Mouse (Mus musculus) hindbrain, embryonic 16.5 days (tissue): ENCODE measurements at regions not wholly inside any gene's neighbourhood (a gene's known extent, or its start where the extent isn't known, plus 50 kb on each side); places are given as distances from the start of the nearest gene placed in this dataset.
A peak's percentile ranks its signal among the peaks of the same experiment; 100 is the strongest.

Source experiments
- ATAC-seq: fragments of 200-750 bp; cut with Nextera tagmentation; 2 replicates; pipeline ENCODE4 v1.8.0; 2017; ENCODE audit warnings: moderate TSS enrichment, moderate library complexity
- H3K27ac ChIP-seq: fragments of 300-500 bp; sonication (generic); 2 replicates; pipeline ENCODE4 v1.5.1; 2014; ENCODE audit warnings: low read depth, mild to moderate bottlenecking, control low read depth, low read length, moderate library complexity
- H3K27me3 ChIP-seq: fragments of 300-500 bp; sonication (generic); replicated peaks from 2 replicates; pipeline ENCODE4 v1.6.1; 2014; ENCODE audit warnings: low read length; ENCODE audit not compliant: control insufficient read depth, insufficient read depth
- H3K36me3 ChIP-seq: fragments of 300-500 bp; sonication (generic); 2 replicates; pipeline ENCODE4 v1.6.1; 2014; ENCODE audit warnings: mild to moderate bottlenecking, low read length, moderate library complexity, mixed read lengths; ENCODE audit not compliant: control insufficient read depth, insufficient read depth
- H3K4me1 ChIP-seq: fragments of 300-500 bp; sonication (generic); 2 replicates; pipeline ENCODE4 v1.6.1; 2014; ENCODE audit warnings: low read depth, low read length; ENCODE audit not compliant: control insufficient read depth, insufficient read depth
- H3K4me2 ChIP-seq: fragments of 300-500 bp; sonication (generic); 2 replicates; pipeline ENCODE4 v1.6.1; 2014; ENCODE audit warnings: mild to moderate bottlenecking, low read length, control low read depth, moderate library complexity
- H3K4me3 ChIP-seq: fragments of 300-500 bp; sonication (generic); 2 replicates; pipeline ENCODE4 v1.5.1; 2014; ENCODE audit warnings: mild to moderate bottlenecking, low read length, control low read depth, moderate library complexity
- H3K9ac ChIP-seq: fragments of 300-500 bp; sonication (generic); 2 replicates; pipeline ENCODE4 v1.6.1; 2014; ENCODE audit warnings: low read depth, mild to moderate bottlenecking, control low read depth, low read length, moderate library complexity
- H3K9me3 ChIP-seq: fragments of 300-500 bp; sonication (generic); 2 replicates; pipeline ENCODE4 v1.6.1; 2014; ENCODE audit warnings: mild to moderate bottlenecking, low read length, moderate library complexity; ENCODE audit not compliant: control insufficient read depth
- WGBS: fragments of 180-500 bp; shearing (Covaris S2); extraction: QIAGEN DNeasy Blood & Tissue Kit; methylation state at CpG from one replicate; pipeline ENCODE4 v1.1.7; 2014; 5-methylcytosine and 5-hydroxymethylcytosine counted together

GRCm38 (mm10) chr5:118815783-118816182 lies 255.3 kb downstream of the Med13l start:
- no peaks in the 10 kb centered on the region for H3K4me1 ChIP-seq
- no peaks in the 10 kb centered on the region for H3K36me3 ChIP-seq
- H3K4me2 ChIP-seq, result no peak overlapping the region
- WGBS, result 70% methylated on average over 5 of the region's 5 CpGs
- H3K9me3 ChIP-seq, result no peaks in the 10 kb centered on the region
- H3K27ac ChIP-seq, result no peak overlapping the region
- no peaks in the 10 kb centered on the region for H3K27me3 ChIP-seq
- H3K9ac ChIP-seq, result no peak overlapping the region
- H3K4me3 ChIP-seq, result no peak overlapping the region
- ATAC-seq, result no peak

- Histone ChIP-seq H3K9ac (no peak overlapping the region), H3K9me3 (no peaks in the 10 kb centered on the region), H3K27ac (no peak overlapping the region), H3K4me1 (no peaks in the 10 kb centered on the region), H3K36me3 (no peaks in the 10 kb centered on the region), H3K4me2 (no peak overlapping the region), H3K27me3 (no peaks in the 10 kb centered on the region), H3K4me3 (no peak overlapping the region)
- 65% methylated on average over 7 of the region's 7 CpGs for WGBS
- ATAC-seq, result no peak
Measured at GRCm38 (mm10) chr5:118818294-118818693, 257.8 kb downstream of the Med13l start.

- no peak for ATAC-seq
- Histone ChIP-seq H3K4me3 (no peak overlapping the region), H3K9me3 (no peaks in the 10 kb centered on the region), H3K4me2 (no peak overlapping the region), H3K27ac (no peak overlapping the region), H3K36me3 (no peaks in the 10 kb centered on the region), H3K4me1 (no peaks in the 10 kb centered on the region), H3K9ac (no peak overlapping the region), H3K27me3 (no peaks in the 10 kb centered on the region)
- 80% methylated on average over 10 of the region's 10 CpGs for WGBS
Measured at GRCm38 (mm10) chr5:118824791-118825190, 264.3 kb downstream of the Med13l start.

- H3K36me3 ChIP-seq, result no peaks in the 10 kb centered on the region
- no peak overlapping the region for H3K27ac ChIP-seq
- no peaks in the 10 kb centered on the region for H3K9me3 ChIP-seq
- H3K4me3 ChIP-seq, result no peak overlapping the region
- WGBS, result 54% methylated on average over 14 of the region's 14 CpGs
- H3K27me3 ChIP-seq, result no peaks in the 10 kb centered on the region
- H3K4me1 ChIP-seq, result no peaks in the 10 kb centered on the region
- no peak overlapping the region for H3K9ac ChIP-seq
- no peak overlapping the region for H3K4me2 ChIP-seq
- ATAC-seq, result no peak
Measured at GRCm38 (mm10) chr5:118829031-118829698, 268.7 kb downstream of the Med13l start.

DNA sequence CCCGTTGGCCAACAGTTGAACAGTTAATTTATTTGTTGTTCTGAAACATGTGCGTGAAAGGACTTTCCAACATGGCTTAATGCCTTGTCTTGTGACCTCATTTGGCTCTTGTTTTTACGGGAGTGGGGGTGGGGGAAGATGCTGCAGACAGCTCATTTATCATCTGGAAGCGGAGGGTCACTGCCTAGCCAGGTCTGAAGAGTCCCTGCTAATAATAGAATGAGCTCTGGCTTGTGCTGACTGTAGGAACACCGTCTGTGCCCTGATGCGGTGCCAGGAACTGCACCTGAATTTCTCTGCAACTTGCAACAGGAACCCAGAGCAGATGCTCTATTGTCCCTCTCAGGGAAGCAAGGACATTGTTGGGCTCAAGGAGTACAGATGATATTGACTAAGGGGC lies 272.2 kb downstream of the Med13l start:
- WGBS, result 34% methylated on average over 6 of the region's 6 CpGs

GRCm38 (mm10) chr5:118834129-118834528 lies 273.6 kb downstream of the Med13l start:
- H3K4me3 ChIP-seq, result no peak overlapping the region
- H3K27me3 ChIP-seq, result no peaks in the 10 kb centered on the region
- ATAC-seq, result no peak
- 96% methylated on average over 5 of the region's 5 CpGs for WGBS
- no peaks in the 10 kb centered on the region for H3K36me3 ChIP-seq
- no peaks in the 10 kb centered on the region for H3K4me1 ChIP-seq
- H3K4me2 ChIP-seq, result no peak overlapping the region
- no peaks in the 10 kb centered on the region for H3K9me3 ChIP-seq
- H3K27ac ChIP-seq, result no peak overlapping the region
- H3K9ac ChIP-seq, result no peak overlapping the region

More for the DNA sequence above, 272.2 kb downstream of the Med13l start:
- Histone ChIP-seq H3K4me1 (no peaks in the 10 kb centered on the region), H3K9me3 (no peaks in the 10 kb centered on the region), H3K27ac (no peak overlapping the region), H3K4me2 (no peak overlapping the region), H3K36me3 (no peaks in the 10 kb centered on the region), H3K4me3 (no peak overlapping the region), H3K9ac (no peak overlapping the region), H3K27me3 (no peaks in the 10 kb centered on the region)
- ATAC-seq, result peak; percentile 56; the same call in 1 of the 2 replicates

DNA sequence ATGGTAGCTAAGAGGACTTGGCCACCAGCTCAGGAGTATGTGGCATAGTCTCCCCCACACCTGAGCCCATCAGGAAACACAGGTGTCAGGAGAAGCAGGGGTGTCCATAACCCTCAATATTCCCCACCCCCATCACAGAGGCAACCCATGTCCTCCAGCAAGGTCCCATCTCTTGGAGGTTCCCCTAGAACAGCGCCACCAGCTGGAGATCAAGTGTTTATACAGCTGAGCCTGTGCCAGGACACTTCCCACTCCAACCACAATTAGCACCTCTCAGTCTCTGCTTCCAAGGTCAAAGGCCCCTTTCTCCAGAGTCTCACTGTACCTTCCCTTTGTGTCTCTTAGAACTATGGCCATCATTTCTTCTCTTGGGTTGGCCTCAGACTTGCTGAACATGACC lies 276.5 kb downstream of the Med13l start:
- Histone ChIP-seq H3K9me3 (no peaks in the 10 kb centered on the region), H3K36me3 (no peaks in the 10 kb centered on the region), H3K4me1 (no peaks in the 10 kb centered on the region), H3K27ac (no peak overlapping the region), H3K4me2 (no peak overlapping the region), H3K9ac (no peak overlapping the region), H3K4me3 (no peak overlapping the region), H3K27me3 (no peaks in the 10 kb centered on the region; the same call in 1 of the 2 replicates)
- WGBS, result 33% methylated on average over 1 of the region's 1 CpGs
- ATAC-seq, result no peak

GRCm38 (mm10) chr5:118838421-118838820 lies 277.9 kb downstream of the Med13l start:
- ATAC-seq, result no peak
- Histone ChIP-seq H3K27me3 (no peaks in the 10 kb centered on the region; the same call in 1 of the 2 replicates), H3K36me3 (no peaks in the 10 kb centered on the region), H3K4me3 (no peak overlapping the region), H3K4me1 (no peaks in the 10 kb centered on the region), H3K9ac (no peak overlapping the region), H3K9me3 (no peaks in the 10 kb centered on the region), H3K4me2 (no peak overlapping the region), H3K27ac (no peak overlapping the region)
- WGBS, result 77% methylated on average over 7 of the region's 7 CpGs

DNA sequence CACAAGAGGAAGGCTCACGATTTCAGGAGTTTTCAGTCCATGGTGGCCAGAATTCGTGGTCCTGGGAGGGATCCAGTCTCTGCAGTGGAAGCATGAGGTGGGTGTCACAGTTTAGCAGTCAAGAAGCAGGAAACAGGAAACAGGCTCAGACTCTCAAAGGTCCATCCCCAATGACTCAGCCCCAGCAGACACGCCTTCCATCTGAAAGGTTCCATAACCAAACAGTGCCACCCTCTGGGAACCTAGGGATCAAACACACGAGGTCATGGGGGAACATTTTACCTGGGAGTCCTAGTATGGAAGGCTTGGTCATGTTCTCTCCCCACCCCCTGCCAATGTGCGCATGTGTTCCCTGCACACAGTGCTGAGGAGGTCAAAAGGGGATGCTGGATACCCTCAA lies 279.4 kb downstream of the Med13l start:
- H3K27me3 ChIP-seq, result no peaks in the 10 kb centered on the region; the same call in 1 of the 2 replicates
- H3K36me3 ChIP-seq, result no peaks in the 10 kb centered on the region
- H3K9me3 ChIP-seq, result no peaks in the 10 kb centered on the region
- 69% methylated on average over 5 of the region's 5 CpGs for WGBS
- no peak overlapping the region for H3K4me2 ChIP-seq
- no peaks in the 10 kb centered on the region for H3K4me1 ChIP-seq
- no peak overlapping the region for H3K4me3 ChIP-seq
- no peak overlapping the region for H3K27ac ChIP-seq
- ATAC-seq, result no peak
- no peak overlapping the region for H3K9ac ChIP-seq
